ENCODE assay signal across 9 mouse cellular contexts in genomic region chr9:32709764-32710734, GRCm38 (mm10).
A peak's percentile ranks its signal among the peaks of the same experiment; 100 is the strongest.
DNase-seq lines count a peak whose midpoint lies in the region; ATAC-seq and TF ChIP-seq lines count a peak whose summit lies in the region.
"Had no signal": no experiment of that assay in that cellular context is flagged by ENCODE, and none has a peak within 500 bp of the region (broad histone marks: within the 10 kb centered on the region; RNA-seq: fewer than 3 reads in every experiment).

No protein-coding gene starts in this region.

- DNase-seq in heart, postnatal 10 days, result no peak
- peak; percentile 46 for DNase-seq in 3134 (ENCODE audit: extremely low read depth, insufficient read length, low spot score)
- no peak for DNase-seq in liver, embryonic 11.5 days (ENCODE audit: low spot score)
- DNase-seq in frontal cortex, postnatal 10 days (ENCODE audit: low spot score in 2 of 2), result no peak
- no peak for DNase-seq in forebrain, postnatal 0 days
- DNase-seq in frontal cortex, postnatal 25 days (ENCODE audit: low spot score in 2 of 2), result no peak

- intact Hi-C loops in heart, postnatal 10 days (cut with DNase I), result no loop called here

- H3K9ac ChIP-seq in heart, embryonic 12.5 days, result peak overlapping the region; percentile 43; the same call in 1 of the 2 replicates
- H3K9ac ChIP-seq in liver, embryonic 11.5 days (ENCODE audit: low read depth, low read length), result no peak overlapping the region
- H3K9ac ChIP-seq in forebrain, postnatal 0 days, result no peak overlapping the region

- H3K36me3 ChIP-seq in heart, embryonic 12.5 days, result peaks cover 11% of the 10 kb centered on the region
- H3K36me3 ChIP-seq in liver, embryonic 11.5 days (ENCODE audit: control insufficient read depth, insufficient read depth, low read length), result no peaks in the 10 kb centered on the region
- H3K36me3 ChIP-seq in forebrain, postnatal 0 days (ENCODE audit: insufficient read depth), result no peaks in the 10 kb centered on the region

- H3K27me3 ChIP-seq in heart, embryonic 12.5 days (replicated peaks), result no peaks in the 10 kb centered on the region
- no peaks in the 10 kb centered on the region for H3K27me3 ChIP-seq in liver, embryonic 11.5 days (replicated peaks; ENCODE audit: control insufficient read depth, insufficient read depth, low read length)
- no peaks in the 10 kb centered on the region for H3K27me3 ChIP-seq in forebrain, postnatal 0 days (ENCODE audit: insufficient read depth, low read length)

- H3K4me3 ChIP-seq in heart, embryonic 12.5 days, result no peak overlapping the region
- H3K4me3 ChIP-seq in liver, embryonic 11.5 days (ENCODE audit: low read depth, low read length), result no peak overlapping the region
- H3K4me3 ChIP-seq in forebrain, postnatal 0 days (ENCODE audit: low read depth, low read length), result no peak overlapping the region

- no peak for ATAC-seq in heart, embryonic 12.5 days (ENCODE audit: insufficient number of reproducible peaks, low FRiP score)
- ATAC-seq in activated CD4-positive, CD25-positive, alpha-beta regulatory T cell, adult 4 months, result peak; percentile 24
- peak; percentile 23; the same call in 1 of the 2 replicates for ATAC-seq in liver, embryonic 11.5 days (replicated peaks; ENCODE audit: low FRiP score)
- no peak for ATAC-seq in forebrain, postnatal 0 days

- peak overlapping the region; percentile 40 for H3K4me2 ChIP-seq in heart, embryonic 12.5 days
- H3K4me2 ChIP-seq in liver, embryonic 11.5 days, result peak overlapping the region; percentile 16; the same call in 1 of the 2 replicates
- H3K4me2 ChIP-seq in forebrain, postnatal 0 days (ENCODE audit: low read depth), result no peak overlapping the region

- 41% methylated on average over 17 of the region's 17 CpGs for WGBS in heart, embryonic 12.5 days
- 29% methylated on average over 17 of the region's 17 CpGs for WGBS in liver, embryonic 11.5 days
- WGBS in forebrain, postnatal 0 days, result 84% methylated on average over 17 of the region's 17 CpGs

- H3K27ac ChIP-seq in heart, embryonic 12.5 days (ENCODE audit: poor library complexity, severe bottlenecking), result peak overlapping the region; percentile 73
- no peak overlapping the region for H3K27ac ChIP-seq in liver, embryonic 11.5 days (ENCODE audit: low read depth, low read length)
- H3K27ac ChIP-seq in forebrain, postnatal 0 days (ENCODE audit: low read depth, low read length), result no peak overlapping the region
- H3K27ac ChIP-seq: macrophage had no signal

- H3K4me1 ChIP-seq in heart, embryonic 12.5 days (replicated peaks), result peaks cover 76% of the 10 kb centered on the region
- H3K4me1 ChIP-seq in liver, embryonic 11.5 days (replicated peaks; ENCODE audit: control insufficient read depth, insufficient read depth, low read length), result peaks cover 23% of the 10 kb centered on the region
- H3K4me1 ChIP-seq in forebrain, postnatal 0 days (ENCODE audit: insufficient read depth), result no peaks in the 10 kb centered on the region

- TF ChIP-seq CTCF in forebrain, postnatal 0 days (IDR thresholded peaks at IDR 0.05; ENCODE audit: low read depth), result no peak

- H3K9me3 ChIP-seq in heart, embryonic 12.5 days (replicated peaks), result no peaks in the 10 kb centered on the region
- H3K9me3 ChIP-seq in liver, embryonic 11.5 days (ENCODE audit: control insufficient read depth, low read length), result no peaks in the 10 kb centered on the region
- no peaks in the 10 kb centered on the region for H3K9me3 ChIP-seq in forebrain, postnatal 0 days (ENCODE audit: low read length)

Comparison
In these comparisons a context has a peak if more than half of its experiments do, and no peak if none do; other contexts are left out.
1. ATAC-seq: peak in activated CD4-positive, CD25-positive, alpha-beta regulatory T cell, adult 4 months (single experiment) and liver, embryonic 11.5 days (single experiment); none in heart, embryonic 12.5 days (single experiment) and forebrain, postnatal 0 days (single experiment).